Mouse (Mus musculus) stomach, postnatal 0 days (tissue): Measurements from ENCODE around the gene Ift122.

ENCODE experiments used
- CTCF ChIP-seq: IDR thresholded peaks from 2 replicates; pipeline ENCODE4 v1.5.1; 2016; ENCODE audit warnings: antibody characterized with exemption, low read depth, mild to moderate bottlenecking, moderate library complexity
- EP300 ChIP-seq: optimal IDR thresholded peaks from 2 replicates; pipeline ENCODE3; 2016; ENCODE audit warnings: antibody characterized with exemption

GRCm38 (mm10) chr6:115914511-115915202 is 61.4 kb downstream of the Ift122 start:
- TF ChIP-seq EP300 (no peak), CTCF (no peak)
